Mouse (Mus musculus): Measurements from ENCODE around the gene Kdm5c.

Kdm5c gene

DNA sequence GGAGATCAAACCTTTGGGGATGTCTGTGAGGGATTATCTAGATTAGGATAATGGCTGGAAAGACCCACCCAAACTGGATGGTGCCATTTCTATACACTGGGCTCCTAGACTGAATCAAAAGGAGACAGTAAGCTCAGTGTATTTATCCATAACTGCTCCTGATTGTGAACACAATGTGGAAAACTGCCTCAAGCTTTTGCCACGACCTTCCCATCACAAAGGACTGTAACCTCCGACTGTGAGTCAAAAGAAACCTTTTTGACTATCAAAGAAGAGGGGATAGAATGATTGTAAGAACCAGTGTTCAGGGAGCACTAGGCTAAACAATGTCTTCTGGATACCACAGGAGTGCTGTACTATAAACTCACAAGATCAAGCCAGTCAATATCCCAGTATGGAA lies 73.4 kb downstream of the Kdm5c start:
- no peak for DNase-seq

DNA sequence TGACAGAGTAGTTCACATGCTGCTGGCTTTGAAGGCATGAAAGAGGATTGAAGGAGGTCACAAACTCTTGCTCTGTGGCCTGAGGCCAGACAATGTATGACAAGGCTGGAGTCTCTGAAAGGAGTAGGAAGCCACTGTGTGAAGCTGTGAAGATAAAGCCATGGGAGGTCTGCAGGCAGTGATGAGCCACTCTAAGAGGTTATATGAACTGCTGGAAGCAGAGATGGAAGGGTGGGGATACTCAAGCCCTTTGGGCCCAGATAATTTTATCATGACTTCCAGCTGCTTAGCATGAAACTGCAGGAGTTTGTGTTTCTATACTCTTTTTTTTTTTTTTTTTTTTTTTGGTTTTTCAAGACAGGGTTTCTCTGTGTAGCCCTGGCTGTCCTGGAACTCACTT lies 74.6 kb downstream of the Kdm5c start:
- DNase-seq = no peak

DNA sequence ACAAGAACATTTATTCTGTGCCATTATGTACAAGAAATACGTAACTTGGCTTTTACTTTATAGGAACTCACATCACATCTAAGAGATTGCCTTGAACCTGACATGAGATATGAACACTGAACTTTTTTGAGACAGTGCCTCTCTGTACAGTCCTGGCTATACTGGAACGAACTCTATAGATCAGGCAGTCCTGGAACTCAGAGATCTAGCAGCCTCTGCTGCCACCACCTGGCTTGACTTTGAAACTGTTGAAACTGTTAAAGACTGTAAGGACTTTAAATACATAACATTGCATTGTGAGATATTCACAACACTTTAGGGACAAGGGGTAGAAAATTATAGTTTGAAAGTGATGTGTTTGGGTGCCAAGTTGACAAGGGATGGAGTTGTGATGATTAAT lies 75.1 kb downstream of the Kdm5c start:
- DNase-seq = peak; percentile 4

DNA sequence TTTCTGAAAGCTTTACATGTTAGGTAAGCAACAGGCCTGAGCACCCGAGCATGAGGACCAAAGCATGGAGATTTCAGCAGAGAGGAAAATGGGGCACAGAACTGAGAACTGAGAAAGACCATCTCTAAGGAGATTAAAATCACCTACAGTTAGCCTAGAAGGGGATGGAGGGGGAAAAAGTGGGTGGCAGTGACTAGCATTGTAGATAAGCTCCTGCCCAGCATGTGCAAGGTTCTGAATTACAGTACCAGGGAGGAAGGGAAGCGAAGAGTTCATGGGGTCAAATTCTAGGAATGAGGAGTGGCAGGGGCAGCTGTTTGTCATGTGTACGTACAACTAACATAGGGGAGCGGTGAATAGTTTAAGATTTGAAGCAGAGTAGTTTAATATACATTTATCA lies 87.7 kb downstream of the Kdm5c start:
- DNase-seq = no peak

DNA sequence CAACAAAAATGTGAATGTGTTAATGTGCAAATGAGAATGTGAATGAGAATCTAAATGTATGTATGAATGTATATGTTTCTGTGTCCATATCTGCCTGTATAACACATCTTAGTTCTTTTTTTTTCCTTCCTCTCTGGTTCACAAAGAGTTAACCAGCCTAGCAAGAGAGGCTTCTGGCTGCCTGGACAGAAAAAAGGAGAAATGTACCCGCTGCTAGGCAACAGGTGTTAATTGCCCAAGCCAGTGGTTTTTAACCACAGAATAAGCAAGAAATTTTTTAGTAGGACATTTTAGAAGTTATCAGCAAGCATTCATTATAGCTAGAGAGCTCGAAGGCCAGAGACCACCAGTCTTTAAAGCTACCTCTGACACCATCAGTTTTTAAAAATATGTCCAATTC lies 90.0 kb downstream of the Kdm5c start:
- no peak for DNase-seq

DNA sequence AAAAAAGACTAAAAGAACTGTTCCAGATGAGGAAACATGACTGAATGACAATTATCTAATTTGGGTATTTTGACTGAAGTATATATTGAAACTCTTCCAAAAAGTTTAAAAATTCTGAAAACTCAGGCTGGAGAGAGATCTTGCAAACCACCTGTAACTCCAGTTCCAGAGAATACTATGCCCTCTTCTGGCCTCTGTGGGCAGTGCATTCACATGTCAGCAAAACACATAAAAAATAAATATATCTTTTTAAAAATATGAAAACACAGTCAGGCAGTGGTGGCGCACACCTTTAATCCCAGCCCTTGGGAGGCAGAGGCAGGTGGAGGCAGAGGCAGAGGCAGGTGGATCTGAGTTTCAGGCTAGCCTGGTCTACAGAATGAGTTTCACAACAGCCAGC lies 90.8 kb downstream of the Kdm5c start:
- DNase-seq = no peak

Data from right cerebral cortex, adult 18-20 months (tissue).